Mouse (Mus musculus) embryonic fibroblast, embryonic 13.5 days (primary cell): ENCODE results near the gene Il22ra2.

Source experiments
- CTCF ChIP-seq: IDR thresholded peaks from 2 replicates; pipeline ENCODE4 v1.5.1; 2011; ENCODE audit warnings: mild to moderate bottlenecking, control low read depth, low read length, moderate library complexity, borderline replicate concordance; ENCODE audit not compliant: insufficient read depth
- POLR2A ChIP-seq: IDR thresholded peaks from 2 replicates; pipeline ENCODE4 v1.6.1; 2011; ENCODE audit warnings: low read depth, mild to moderate bottlenecking, control low read depth, low read length, moderate library complexity

- no peak for TF ChIP-seq CTCF
- TF ChIP-seq POLR2A: no peak
Measured at GRCm38 (mm10) chr10:19598091-19598490, 23.7 kb upstream of the Il22ra2 start.
